11 mouse cellular contexts compared by ENCODE assay signal in genomic region chr11:53786058-53787031, GRCm38 (mm10). TPM values are rescaled to one million over a fixed set of nuclear protein-coding genes. Genes with fewer than 3 reads are reported as not detected.
A peak's percentile ranks its signal among the peaks of the same experiment; 100 is the strongest.
DNase-seq lines count a peak whose midpoint lies in the region; ATAC-seq and TF ChIP-seq lines count a peak whose summit lies in the region.
"Had no signal": no experiment of that assay in that cellular context is flagged by ENCODE, and none has a peak within 500 bp of the region (broad histone marks: within the 10 kb centered on the region; RNA-seq: fewer than 3 reads in every experiment).

No protein-coding gene starts in this region.

- ATAC-seq in kidney, embryonic 15.5 days (replicated peaks; ENCODE audit: low FRiP score), result no peak
- ATAC-seq in kidney, embryonic 16.5 days (ENCODE audit: low FRiP score, low TSS enrichment), result no peak
- ATAC-seq in granulocyte monocyte progenitor cell, adult 5-6 weeks (replicated peaks; ENCODE audit: poor library complexity, severe bottlenecking), result peak; percentile 87

- no peaks in the 10 kb centered on the region for H3K36me3 ChIP-seq in kidney, embryonic 15.5 days
- H3K36me3 ChIP-seq in kidney, embryonic 16.5 days (ENCODE audit: insufficient read depth, low read length), result no peaks in the 10 kb centered on the region
- H3K36me3 ChIP-seq in megakaryocyte, embryonic 14.5 days (replicated peaks; ENCODE audit: low read length), result peaks cover 21% of the 10 kb centered on the region
- H3K36me3 ChIP-seq in embryonic facial prominence, embryonic 10.5 days (replicated peaks), result no peaks in the 10 kb centered on the region
- H3K36me3 ChIP-seq in forebrain, embryonic 10.5 days (replicated peaks), result no peaks in the 10 kb centered on the region

- TF ChIP-seq CTCF in bone marrow, adult 2 months (IDR thresholded peaks at IDR 0.05; ENCODE audit: control insufficient read depth, insufficient read depth, low read length), result no peak

- H3K9ac ChIP-seq in kidney, embryonic 15.5 days, result no peak overlapping the region
- no peak overlapping the region for H3K9ac ChIP-seq in kidney, embryonic 16.5 days (replicated peaks; ENCODE audit: low read length)

- H3K27me3 ChIP-seq in kidney, embryonic 15.5 days, result no peaks in the 10 kb centered on the region
- H3K27me3 ChIP-seq in kidney, embryonic 16.5 days (ENCODE audit: insufficient read depth, low read length), result no peaks in the 10 kb centered on the region
- no peaks in the 10 kb centered on the region for H3K27me3 ChIP-seq in megakaryocyte, embryonic 14.5 days (replicated peaks)
- no peaks in the 10 kb centered on the region for H3K27me3 ChIP-seq in embryonic facial prominence, embryonic 10.5 days (replicated peaks; ENCODE audit: low read depth, poor library complexity, severe bottlenecking)
- H3K27me3 ChIP-seq in forebrain, embryonic 10.5 days (ENCODE audit: poor library complexity, severe bottlenecking), result no peaks in the 10 kb centered on the region

- H3K9me3 ChIP-seq in kidney, embryonic 15.5 days (replicated peaks), result no peaks in the 10 kb centered on the region
- H3K9me3 ChIP-seq in kidney, embryonic 16.5 days (ENCODE audit: low read length), result no peaks in the 10 kb centered on the region
- H3K9me3 ChIP-seq in megakaryocyte, embryonic 14.5 days, result peaks cover 12% of the 10 kb centered on the region
- H3K9me3 ChIP-seq in embryonic facial prominence, embryonic 10.5 days, result no peaks in the 10 kb centered on the region
- H3K9me3 ChIP-seq in forebrain, embryonic 10.5 days, result peaks cover 4% of the 10 kb centered on the region; the same call in 1 of the 2 replicates

- no peak overlapping the region for H3K4me2 ChIP-seq in kidney, embryonic 15.5 days
- H3K4me2 ChIP-seq in kidney, embryonic 16.5 days (replicated peaks; ENCODE audit: low read depth, low read length), result no peak overlapping the region

- TF ChIP-seq POLR2A in bone marrow, adult 2 months (IDR thresholded peaks at IDR 0.05; ENCODE audit: borderline replicate concordance, control insufficient read depth, low read depth, low read length), result no peak

- 0 out of 2 replicates have a peak overlapping the region, but pooled peaks have one; percentile 37 for H3K27ac ChIP-seq in kidney, embryonic 15.5 days
- H3K27ac ChIP-seq in kidney, embryonic 16.5 days (ENCODE audit: low read length), result no peak overlapping the region
- H3K27ac ChIP-seq in bone marrow, adult 2 months (ENCODE audit: control insufficient read depth, insufficient read depth, low read depth, low read length, poor library complexity), result peak overlapping the region; percentile 57
- no peak overlapping the region for H3K27ac ChIP-seq in embryonic facial prominence, embryonic 10.5 days (replicated peaks)
- no peak overlapping the region for H3K27ac ChIP-seq in forebrain, embryonic 10.5 days

- peaks cover 13% of the 10 kb centered on the region; the same call in 1 of the 2 replicates for H3K4me1 ChIP-seq in kidney, embryonic 15.5 days
- no peaks in the 10 kb centered on the region for H3K4me1 ChIP-seq in kidney, embryonic 16.5 days (ENCODE audit: insufficient read depth, low read length)
- peaks cover 9% of the 10 kb centered on the region for H3K4me1 ChIP-seq in bone marrow, adult 2 months (ENCODE audit: control insufficient read depth, insufficient read depth, low read length)
- peaks cover 59% of the 10 kb centered on the region for H3K4me1 ChIP-seq in megakaryocyte, embryonic 14.5 days
- H3K4me1 ChIP-seq in embryonic facial prominence, embryonic 10.5 days, result peaks cover 29% of the 10 kb centered on the region
- peaks cover 23% of the 10 kb centered on the region for H3K4me1 ChIP-seq in forebrain, embryonic 10.5 days

- no peak for DNase-seq in embryonic facial prominence, embryonic 10.5 days (ENCODE audit: low spot score)
- no peak for DNase-seq in forebrain, embryonic 10.5 days (ENCODE audit: extremely low spot score, low spot score)
- DNase-seq: layer of hippocampus, postnatal 36 days; thymus, postnatal 4 days had no signal

- WGBS in kidney, embryonic 15.5 days, result 83% methylated on average over 13 of the region's 13 CpGs
- WGBS in kidney, embryonic 16.5 days, result 79% methylated on average over 13 of the region's 13 CpGs
- 29% methylated on average over 13 of the region's 13 CpGs for WGBS in bone marrow, adult 2 months
- 84% methylated on average over 13 of the region's 13 CpGs for WGBS in embryonic facial prominence, embryonic 10.5 days
- 87% methylated on average over 13 of the region's 13 CpGs for WGBS in forebrain, embryonic 10.5 days

- H3K4me3 ChIP-seq in kidney, embryonic 15.5 days (replicated peaks), result no peak overlapping the region
- no peak overlapping the region for H3K4me3 ChIP-seq in kidney, embryonic 16.5 days (ENCODE audit: low read length)
- H3K4me3 ChIP-seq in bone marrow, adult 2 months (replicated peaks; ENCODE audit: control insufficient read depth, low read depth, low read length), result no peak overlapping the region
- peak overlapping the region; percentile 20 for H3K4me3 ChIP-seq in megakaryocyte, embryonic 14.5 days (replicated peaks)
- H3K4me3 ChIP-seq in embryonic facial prominence, embryonic 10.5 days, result no peak overlapping the region
- H3K4me3 ChIP-seq in forebrain, embryonic 10.5 days, result no peak overlapping the region

RNA-seq across cellular contexts. Expression of gene Gm17334, which starts 13.4 kb away (rescaled TPM):
- 0.23 TPM in 1 of 2 replicates, not detected in the other for polyA plus RNA-seq in kidney, embryonic 15.5 days (2015; fragmentation: Nextera tagmentation; extraction: Ambion mirVana)
- polyA plus RNA-seq in kidney, embryonic 16.5 days (2015; fragmentation: Nextera tagmentation; extraction: Ambion mirVana), result 0.27 and 0.30 TPM in 2 replicates
- not detected in 2 replicates for polyA plus RNA-seq in bone marrow, adult 2 months (2011; ENCODE audit: insufficient read depth, insufficient read length, low replicate concordance, missing spikeins)
- 2.5 and 4.8 TPM in 2 replicates for total RNA-seq in granulocyte monocyte progenitor cell, adult 5-6 weeks (2014; fragmentation: Nextera tagmentation)
- total RNA-seq in granulocyte monocyte progenitor cell, adult 5-6 weeks (2017), result not detected in 2 replicates
- polyA plus RNA-seq in megakaryocyte, embryonic 14.5 days (2012; ENCODE audit: insufficient read depth, low replicate concordance), result not detected in 2 replicates
- not detected in 2 replicates for polyA plus RNA-seq in embryonic facial prominence, embryonic 10.5 days (2016; fragmentation: Nextera tagmentation; extraction: Ambion mirVana)
- polyA plus RNA-seq in forebrain, embryonic 10.5 days (2016; fragmentation: Nextera tagmentation; extraction: Ambion mirVana), result not detected in 2 replicates
- total RNA-seq: heart, postnatal 14 days had no signal
- polyA plus RNA-seq: forebrain, embryonic 11.5 days had no signal

RNA-seq across cellular contexts. Expression of gene Irf1, which starts 16.5 kb away (rescaled TPM):
- 12.6 and 15.3 TPM in 2 replicates for polyA plus RNA-seq in kidney, embryonic 15.5 days (2015; fragmentation: Nextera tagmentation; extraction: Ambion mirVana)
- polyA plus RNA-seq in kidney, embryonic 16.5 days (2015; fragmentation: Nextera tagmentation; extraction: Ambion mirVana), result 16.9 and 17.4 TPM in 2 replicates
- 23.0 and 35.5 TPM in 2 replicates for polyA plus RNA-seq in bone marrow, adult 2 months (2011; ENCODE audit: insufficient read depth, insufficient read length, low replicate concordance, missing spikeins)
- total RNA-seq in granulocyte monocyte progenitor cell, adult 5-6 weeks (2014; fragmentation: Nextera tagmentation), result 37.5 and 41.7 TPM in 2 replicates
- total RNA-seq in granulocyte monocyte progenitor cell, adult 5-6 weeks (2017), result 41.3 and 55.9 TPM in 2 replicates
- 5.1 TPM in 1 of 2 replicates, not detected in the other for polyA plus RNA-seq in megakaryocyte, embryonic 14.5 days (2012; ENCODE audit: insufficient read depth, low replicate concordance)
- 5.6 and 7.0 TPM in 2 replicates for polyA plus RNA-seq in embryonic facial prominence, embryonic 10.5 days (2016; fragmentation: Nextera tagmentation; extraction: Ambion mirVana)
- polyA plus RNA-seq in forebrain, embryonic 10.5 days (2016; fragmentation: Nextera tagmentation; extraction: Ambion mirVana), result 3.7 and 4.9 TPM in 2 replicates

Comparison
In these comparisons a context has a peak if more than half of its experiments do, and no peak if none do; other contexts are left out.
1. H3K27ac ChIP-seq: peak in kidney, embryonic 15.5 days (single experiment) and bone marrow, adult 2 months (single experiment); none in kidney, embryonic 16.5 days (single experiment), embryonic facial prominence, embryonic 10.5 days (single experiment) and forebrain, embryonic 10.5 days (single experiment).